Mouse (Mus musculus): Measurements from ENCODE around the gene 5830411N06Rik. TPM values are rescaled to one million over a fixed set of nuclear protein-coding genes. Genes with fewer than 3 reads are reported as not detected.

Gene 5830411N06Rik
- total and polyA plus RNA-seq, 2 experiments from 2014 or later: not detected

GRCm38 (mm10) chr7:140253780-140254299 is 6.8 kb downstream of the 5830411N06Rik start:
- DNase-seq (no peak), ATAC-seq (no peak)
- Histone ChIP-seq H3K27me3 (ENCODE audit: insufficient read depth, low read length) (no peaks in the 10 kb centered on the region), H3K4me3 (ENCODE audit: low read depth, low read length) (no peak overlapping the region), H3K4me2 (ENCODE audit: low read depth) (no peak overlapping the region), H3K36me3 (ENCODE audit: insufficient read depth) (no peaks in the 10 kb centered on the region), H3K9me3 (ENCODE audit: low read length) (no peaks in the 10 kb centered on the region), H3K9ac (no peak overlapping the region), H3K27ac (ENCODE audit: low read depth, low read length) (no peak overlapping the region), H3K4me1 (ENCODE audit: insufficient read depth) (no peaks in the 10 kb centered on the region)
- WGBS: 86% methylated on average over 7 of the region's 7 CpGs
- TF ChIP-seq CTCF (IDR thresholded peaks at IDR 0.05; ENCODE audit: low read depth): no peak

GRCm38 (mm10) chr7:140295746-140296145 is 48.7 kb downstream of the 5830411N06Rik start:
- DNase-seq: no peak
- Histone ChIP-seq H3K27ac (ENCODE audit: low read depth, low read length) (no peak overlapping the region), H3K4me1 (ENCODE audit: insufficient read depth) (no peaks in the 10 kb centered on the region), H3K4me3 (ENCODE audit: low read depth, low read length) (no peak overlapping the region), H3K9me3 (ENCODE audit: low read length) (no peaks in the 10 kb centered on the region), H3K9ac (no peak overlapping the region), H3K27me3 (ENCODE audit: insufficient read depth, low read length) (no peaks in the 10 kb centered on the region), H3K36me3 (ENCODE audit: insufficient read depth) (no peaks in the 10 kb centered on the region), H3K4me2 (ENCODE audit: low read depth) (no peak overlapping the region)
- no peak for TF ChIP-seq CTCF (IDR thresholded peaks at IDR 0.05; ENCODE audit: low read depth)
- WGBS: 91% methylated on average over 9 of the region's 9 CpGs
- ATAC-seq: no peak

DNA sequence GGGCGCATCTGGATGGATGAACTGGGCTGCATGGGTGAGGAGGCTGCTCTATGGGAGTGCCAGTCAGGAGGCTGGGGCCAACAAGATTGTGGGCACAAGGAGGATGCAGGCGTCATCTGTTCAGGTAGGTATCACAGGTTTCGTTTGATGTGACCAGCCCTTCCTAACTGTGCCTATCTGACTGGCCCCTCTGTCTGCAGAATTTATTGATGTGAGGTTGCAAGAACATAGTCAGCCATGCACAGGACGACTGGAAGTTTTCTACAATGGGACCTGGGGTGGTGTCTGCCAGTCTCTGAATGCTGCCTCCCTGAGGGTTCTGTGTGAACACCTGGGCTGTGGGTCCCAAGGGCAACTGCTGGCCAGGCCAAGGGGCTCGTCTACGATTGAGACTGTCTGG is 49.8 kb downstream of the 5830411N06Rik start:
- ATAC-seq (no peak), DNase-seq (no peak)
- Histone ChIP-seq H3K9ac (no peak overlapping the region), H3K4me1 (ENCODE audit: insufficient read depth) (no peaks in the 10 kb centered on the region), H3K4me3 (ENCODE audit: low read depth, low read length) (no peak overlapping the region), H3K27me3 (ENCODE audit: insufficient read depth, low read length) (no peaks in the 10 kb centered on the region), H3K4me2 (ENCODE audit: low read depth) (no peak overlapping the region), H3K36me3 (ENCODE audit: insufficient read depth) (no peaks in the 10 kb centered on the region), H3K9me3 (ENCODE audit: low read length) (no peaks in the 10 kb centered on the region), H3K27ac (ENCODE audit: low read depth, low read length) (no peak overlapping the region)
- 76% methylated on average over 6 of the region's 6 CpGs for WGBS
- TF ChIP-seq CTCF (IDR thresholded peaks at IDR 0.05; ENCODE audit: low read depth): no peak

DNA sequence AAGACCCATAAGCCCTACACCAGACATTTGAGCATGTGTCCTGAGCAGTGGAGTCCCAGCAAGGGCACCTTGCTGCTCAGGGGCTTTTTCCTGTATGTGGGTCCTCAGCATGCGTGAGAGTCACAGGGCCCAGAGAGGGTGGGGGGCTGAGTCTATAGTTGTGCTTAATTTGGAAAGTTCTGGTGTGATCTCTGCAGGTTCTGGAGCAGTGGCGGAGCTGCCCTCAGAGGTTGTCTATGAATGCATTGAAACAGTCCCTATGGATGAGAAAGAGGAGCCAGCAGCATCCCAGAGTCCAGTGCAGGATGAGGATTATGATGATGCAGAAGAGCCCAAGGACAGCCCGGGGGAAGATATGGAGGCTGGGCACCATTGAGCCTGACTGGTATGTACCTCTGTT is 52.3 kb downstream of the 5830411N06Rik start:
- Histone ChIP-seq H3K27ac (ENCODE audit: low read depth, low read length) (no peak overlapping the region), H3K4me3 (ENCODE audit: low read depth, low read length) (no peak overlapping the region), H3K9me3 (ENCODE audit: low read length) (no peaks in the 10 kb centered on the region), H3K9ac (no peak overlapping the region), H3K4me1 (ENCODE audit: insufficient read depth) (no peaks in the 10 kb centered on the region), H3K27me3 (ENCODE audit: insufficient read depth, low read length) (no peaks in the 10 kb centered on the region), H3K4me2 (ENCODE audit: low read depth) (no peak overlapping the region), H3K36me3 (ENCODE audit: insufficient read depth) (no peaks in the 10 kb centered on the region)
- 87% methylated on average over 3 of the region's 3 CpGs for WGBS
- no peak for TF ChIP-seq CTCF (IDR thresholded peaks at IDR 0.05; ENCODE audit: low read depth)
- no peak for ATAC-seq
- no peak for DNase-seq

GRCm38 (mm10) chr7:140319861-140320385 is 72.8 kb downstream of the 5830411N06Rik start:
- H3K9me3 ChIP-seq (ENCODE audit: low read length): no peaks in the 10 kb centered on the region
- DNase-seq (no peak), ATAC-seq (no peak)
- no peaks in the 10 kb centered on the region for H3K36me3 ChIP-seq (ENCODE audit: insufficient read depth)
- TF ChIP-seq CTCF (IDR thresholded peaks at IDR 0.05; ENCODE audit: low read depth): no peak
- H3K4me1 ChIP-seq (ENCODE audit: insufficient read depth): no peaks in the 10 kb centered on the region
- H3K4me2 ChIP-seq (ENCODE audit: low read depth): no peak overlapping the region
- WGBS: 82% methylated on average over 3 of the region's 3 CpGs
- no peak overlapping the region for H3K9ac ChIP-seq
- no peak overlapping the region for H3K27ac ChIP-seq (ENCODE audit: low read depth, low read length)
- no peak overlapping the region for H3K4me3 ChIP-seq (ENCODE audit: low read depth, low read length)
- H3K27me3 ChIP-seq (ENCODE audit: insufficient read depth, low read length): no peaks in the 10 kb centered on the region

- TF ChIP-seq CTCF (IDR thresholded peaks at IDR 0.05; ENCODE audit: low read depth): no peak
- Histone ChIP-seq H3K4me1 (ENCODE audit: insufficient read depth) (no peaks in the 10 kb centered on the region), H3K9me3 (ENCODE audit: low read length) (no peaks in the 10 kb centered on the region), H3K4me3 (ENCODE audit: low read depth, low read length) (no peak within 1 kb of the TSS), H3K27me3 (ENCODE audit: insufficient read depth, low read length) (no peaks in the 10 kb centered on the region), H3K4me2 (ENCODE audit: low read depth) (no peak within 1 kb of the TSS), H3K36me3 (ENCODE audit: insufficient read depth) (no peaks in the 10 kb centered on the region), H3K9ac (no peak within 1 kb of the TSS), H3K27ac (ENCODE audit: low read depth, low read length) (no peak within 1 kb of the TSS)
- no peak for DNase-seq
- 57% methylated on average over 1 of the region's 1 CpGs for WGBS
- no peak for ATAC-seq
Observed at GRCm38 (mm10) chr7:140320558-140320957, 73.5 kb downstream of the 5830411N06Rik start, which contains the start of gene Olfr525. Gene Olfr525, plus strand, starts transcription at chr7:140320858.

- Histone ChIP-seq H3K9ac (no peak overlapping the region), H3K27me3 (ENCODE audit: insufficient read depth, low read length) (no peaks in the 10 kb centered on the region), H3K9me3 (ENCODE audit: low read length) (no peaks in the 10 kb centered on the region), H3K27ac (ENCODE audit: low read depth, low read length) (no peak overlapping the region), H3K4me3 (ENCODE audit: low read depth, low read length) (no peak overlapping the region), H3K36me3 (ENCODE audit: insufficient read depth) (no peaks in the 10 kb centered on the region), H3K4me2 (ENCODE audit: low read depth) (no peak overlapping the region), H3K4me1 (ENCODE audit: insufficient read depth) (no peaks in the 10 kb centered on the region)
- no peak for TF ChIP-seq CTCF (IDR thresholded peaks at IDR 0.05; ENCODE audit: low read depth)
- DNase-seq: no peak
- no peak for ATAC-seq
Observed at GRCm38 (mm10) chr7:140321135-140321534, 74.1 kb downstream of the 5830411N06Rik start.
